Mouse (Mus musculus) hindbrain, embryonic 10.5 days (tissue): Measurements from ENCODE around the gene Ptprq. TPM values are rescaled to one million over a fixed set of nuclear protein-coding genes. Genes with fewer than 3 reads are reported as not detected.
A peak's percentile ranks its signal among the peaks of the same experiment; 100 is the strongest.

ENCODE experiments used
- DNase-seq: peaks from one replicate; pipeline ENCODE4 v3.0.0-alpha.2; 2017; ENCODE audit warnings: low spot score
- H3K27ac ChIP-seq: fragments of 300-500 bp; sonication (generic); 2 replicates; pipeline ENCODE4 v1.5.1; 2016; ENCODE audit warnings: mild to moderate bottlenecking, moderate library complexity
- H3K27me3 ChIP-seq: fragments of 300-500 bp; sonication (generic); 2 replicates; pipeline ENCODE4 v1.6.1; 2016; ENCODE audit warnings: mild to moderate bottlenecking; ENCODE audit not compliant: poor library complexity, insufficient read depth, severe bottlenecking
- H3K36me3 ChIP-seq: fragments of 300-500 bp; sonication (generic); 2 replicates; pipeline ENCODE4 v1.6.1; 2016; ENCODE audit warnings: mild to moderate bottlenecking, moderate library complexity
- H3K4me1 ChIP-seq: fragments of 300-500 bp; sonication (generic); replicated peaks from 2 replicates; pipeline ENCODE4 v1.6.1; 2016; ENCODE audit warnings: mild to moderate bottlenecking
- H3K4me3 ChIP-seq: fragments of 300-500 bp; sonication (generic); 2 replicates; pipeline ENCODE4 v1.5.1; 2016; ENCODE audit warnings: mild to moderate bottlenecking, moderate library complexity
- H3K9me3 ChIP-seq: fragments of 300-500 bp; sonication (generic); 2 replicates; pipeline ENCODE4 v1.6.1; 2016; ENCODE audit warnings: mild to moderate bottlenecking, moderate library complexity
- WGBS: fragments of 180-500 bp; shearing (Covaris S2); methylation state at CpG from one replicate; pipeline ENCODE4 v1.1.7; 2016; 5-methylcytosine and 5-hydroxymethylcytosine counted together
- polyA plus RNA-seq: library from polyadenylated mRNA; unstranded; fragments of >200 nt; fragmentation: Nextera tagmentation; extraction: Ambion mirVana; gene quantifications from 2 replicates; pipeline ENCODE4 v1.2.1, GENCODE M21; 2016

Gene Ptprq
- polyA plus RNA-seq, 1 experiment from 2014 or later = 0.07 TPM

DNA sequence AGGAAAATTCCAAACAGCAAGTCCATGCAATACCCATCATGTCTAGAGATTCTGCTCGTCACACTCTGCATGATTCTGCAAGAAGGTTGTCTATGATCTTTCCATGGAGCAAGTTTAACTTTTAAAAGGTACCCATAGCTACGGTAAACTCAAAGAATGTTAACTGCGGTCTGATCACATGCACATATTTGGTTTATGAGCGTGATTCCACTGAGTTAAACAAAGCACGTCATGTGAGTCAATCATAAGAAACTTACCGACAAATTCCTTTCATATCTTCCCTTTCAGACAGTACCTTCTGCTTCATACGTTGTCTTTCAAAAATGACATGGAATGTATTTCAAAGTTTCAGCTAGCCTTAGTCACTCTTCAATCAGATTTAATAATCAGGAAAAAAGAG, 217.7 kb downstream of the Ptprq start:
- Histone ChIP-seq H3K36me3 (no peaks in the 10 kb centered on the region), H3K4me3 (no peak overlapping the region), H3K27ac (no peak overlapping the region), H3K27me3 (no peaks in the 10 kb centered on the region), H3K4me1 (no peaks in the 10 kb centered on the region), H3K9me3 (no peaks in the 10 kb centered on the region)
- no peak for DNase-seq
- 94% methylated on average over 7 of the region's 7 CpGs for WGBS

- WGBS = 91% methylated on average over 7 of the region's 7 CpGs
- H3K36me3 ChIP-seq = no peaks in the 10 kb centered on the region
- DNase-seq = no peak
- no peaks in the 10 kb centered on the region for H3K4me1 ChIP-seq
- H3K27me3 ChIP-seq = no peaks in the 10 kb centered on the region
- H3K27ac ChIP-seq = no peak overlapping the region
- H3K9me3 ChIP-seq = no peaks in the 10 kb centered on the region
- no peak overlapping the region for H3K4me3 ChIP-seq
Measured at GRCm38 (mm10) chr10:107499656-107500055, 220.2 kb downstream of the Ptprq start.

DNA sequence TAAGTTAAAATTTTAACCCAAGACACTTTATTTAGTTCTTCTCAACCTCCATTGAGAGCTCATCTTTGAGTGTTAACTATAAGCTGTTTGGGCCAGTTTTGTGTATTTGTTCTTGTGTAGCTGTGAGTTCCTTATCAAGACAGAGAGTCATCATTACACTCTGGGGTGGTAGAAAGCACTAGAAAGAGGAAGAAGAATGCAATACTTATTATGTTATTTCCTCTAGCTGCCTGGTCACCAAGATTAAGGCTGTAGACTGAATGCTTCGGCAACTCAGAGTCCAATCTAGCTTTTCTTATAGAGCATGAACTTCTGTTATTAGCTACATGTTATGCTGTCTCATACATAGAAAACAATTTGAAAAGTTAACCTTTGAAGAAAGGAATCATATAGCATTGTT, 223.4 kb downstream of the Ptprq start:
- no peak overlapping the region for H3K4me3 ChIP-seq
- DNase-seq = no peak
- 0 out of 2 replicates have a peak, but pooled peaks cover 10% of the 10 kb centered on the region for H3K27me3 ChIP-seq
- peaks cover 11% of the 10 kb centered on the region; the same call in 1 of the 2 replicates for H3K4me1 ChIP-seq
- H3K9me3 ChIP-seq = no peaks in the 10 kb centered on the region
- no peak overlapping the region for H3K27ac ChIP-seq
- no peaks in the 10 kb centered on the region for H3K36me3 ChIP-seq
- 97% methylated on average over 1 of the region's 1 CpGs for WGBS

DNA sequence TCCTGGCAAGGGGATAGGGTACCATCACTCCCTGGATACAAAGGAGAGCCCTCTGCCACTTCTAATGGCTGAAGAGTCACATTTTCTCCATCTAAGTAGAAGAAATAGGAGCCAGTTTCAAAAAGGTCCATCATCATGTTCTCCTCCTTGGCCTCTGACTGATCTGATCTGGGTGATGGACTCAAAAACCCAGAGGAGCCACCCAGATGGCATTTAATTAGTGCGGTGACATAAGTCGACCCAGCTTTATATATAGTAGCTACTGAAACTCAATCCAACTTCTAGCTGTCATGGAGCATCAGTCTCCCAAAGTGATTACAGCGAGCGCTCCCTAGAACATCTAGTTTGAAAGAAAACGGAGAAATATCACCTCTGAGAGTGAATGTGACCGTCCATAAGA, 225.3 kb downstream of the Ptprq start, which contains the start of gene Myf6:
Gene Myf6 (minus strand): TSS at position 170 of the 400 bp plus-strand sequence.
- H3K27ac ChIP-seq = peak within 1 kb of the TSS; percentile 59; the same call in 1 of the 2 replicates
- H3K9me3 ChIP-seq = no peaks in the 10 kb centered on the region
- WGBS = 86% methylated on average over 6 of the region's 6 CpGs
- H3K36me3 ChIP-seq = no peaks in the 10 kb centered on the region
- peaks cover 11% of the 10 kb centered on the region; the same call in 1 of the 2 replicates for H3K4me1 ChIP-seq
- no peak for DNase-seq
- peak within 1 kb of the TSS; percentile 24; the same call in 1 of the 2 replicates for H3K4me3 ChIP-seq
- 0 out of 2 replicates have a peak, but pooled peaks cover 10% of the 10 kb centered on the region for H3K27me3 ChIP-seq

GRCm38 (mm10) chr10:107493580-107494474, 226.0 kb downstream of the Ptprq start:
- H3K4me3 ChIP-seq = peak overlapping the region; percentile 24; the same call in 1 of the 2 replicates
- 0 out of 2 replicates have a peak, but pooled peaks cover 10% of the 10 kb centered on the region for H3K27me3 ChIP-seq
- peak overlapping the region; percentile 59; the same call in 1 of the 2 replicates for H3K27ac ChIP-seq
- DNase-seq = no peak
- no peaks in the 10 kb centered on the region for H3K36me3 ChIP-seq
- WGBS = 44% methylated on average over 20 of the region's 20 CpGs
- H3K4me1 ChIP-seq = peaks cover 12% of the 10 kb centered on the region
- no peaks in the 10 kb centered on the region for H3K9me3 ChIP-seq

- Histone ChIP-seq H3K9me3 (no peaks in the 10 kb centered on the region), H3K4me3 (peak overlapping the region; percentile 24; the same call in 1 of the 2 replicates), H3K4me1 (peaks cover 19% of the 10 kb centered on the region), H3K36me3 (no peaks in the 10 kb centered on the region), H3K27me3 (0 out of 2 replicates have a peak, but pooled peaks cover 10% of the 10 kb centered on the region), H3K27ac (peak overlapping the region; percentile 59; the same call in 1 of the 2 replicates)
- WGBS = 47% methylated on average over 18 of the region's 18 CpGs
- DNase-seq = peak; percentile 30
Measured at GRCm38 (mm10) chr10:107492867-107493579, 226.8 kb downstream of the Ptprq start.

DNA sequence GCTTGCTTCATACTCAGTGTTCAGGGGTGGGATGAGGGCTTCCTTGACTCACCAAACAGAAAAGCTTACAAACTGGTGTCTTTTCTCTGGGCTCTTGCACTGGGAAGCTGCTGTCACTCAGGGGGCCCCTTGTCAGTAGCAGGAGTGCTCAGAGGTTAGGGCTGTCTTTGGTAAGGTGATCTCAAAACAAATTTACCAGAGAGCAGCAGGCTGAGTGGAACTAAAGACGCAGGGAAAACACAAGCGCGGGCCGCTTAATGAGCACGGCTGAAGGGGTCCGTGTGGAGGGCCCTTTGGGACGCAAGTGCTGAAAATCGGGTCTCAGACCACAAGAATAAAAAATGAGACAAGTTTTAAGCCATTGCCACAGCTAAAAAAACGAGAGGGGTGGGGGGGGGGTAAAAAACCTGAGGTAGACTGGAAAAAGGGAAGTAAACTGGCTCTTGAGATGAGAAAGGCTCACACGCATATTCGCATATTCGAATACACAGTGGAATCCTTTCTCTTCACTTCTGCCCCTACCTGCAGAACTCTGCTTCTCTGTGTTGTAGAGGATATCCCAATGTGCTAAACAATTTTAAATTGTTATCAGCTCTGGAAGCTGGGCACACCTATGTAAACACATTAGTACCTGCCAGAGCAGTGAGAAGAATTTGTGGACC, 231.1 kb downstream of the Ptprq start:
- 0 out of 2 replicates have a peak, but pooled peaks cover 5% of the 10 kb centered on the region for H3K27me3 ChIP-seq
- H3K4me3 ChIP-seq = 0 out of 2 replicates have a peak overlapping the region, but pooled peaks have one; percentile 16
- WGBS = 26% methylated on average over 12 of the region's 12 CpGs
- H3K27ac ChIP-seq = peak overlapping the region; percentile 23; the same call in 1 of the 2 replicates
- no peaks in the 10 kb centered on the region for H3K36me3 ChIP-seq
- H3K4me1 ChIP-seq = peaks cover 25% of the 10 kb centered on the region
- no peak for DNase-seq
- no peaks in the 10 kb centered on the region for H3K9me3 ChIP-seq

- no peaks in the 10 kb centered on the region for H3K36me3 ChIP-seq
- no peak for DNase-seq
- H3K27me3 ChIP-seq = 0 out of 2 replicates have a peak, but pooled peaks cover 4% of the 10 kb centered on the region
- WGBS = 70% methylated on average over 12 of the region's 12 CpGs
- peaks cover 18% of the 10 kb centered on the region for H3K4me1 ChIP-seq
- H3K9me3 ChIP-seq = no peaks in the 10 kb centered on the region
- no peak overlapping the region for H3K27ac ChIP-seq
- no peak overlapping the region for H3K4me3 ChIP-seq
Measured at GRCm38 (mm10) chr10:107486770-107487169, 233.1 kb downstream of the Ptprq start.

DNA sequence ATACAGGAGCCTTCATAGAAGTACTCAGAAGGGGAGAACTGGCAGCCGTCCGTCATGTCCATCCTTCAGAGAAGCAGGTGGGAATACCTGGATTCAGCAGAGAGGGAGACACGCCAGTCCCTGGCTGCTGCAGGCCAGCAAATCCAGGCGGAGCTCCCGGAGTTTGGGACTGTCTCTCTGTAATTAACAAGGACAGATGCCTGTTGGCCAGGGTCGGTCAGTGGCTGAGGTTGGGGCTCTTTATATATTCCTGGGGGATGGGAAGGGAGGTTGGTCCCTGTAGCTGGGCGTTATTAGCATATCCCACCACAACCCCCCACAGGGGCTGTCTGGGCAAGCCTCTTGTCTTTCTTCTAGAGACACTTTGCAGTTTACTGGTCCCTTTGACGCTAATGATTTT, 234.0 kb downstream of the Ptprq start, which contains the start of gene Myf5:
Gene Myf5 (minus strand): TSS at position 265 of the 400 bp plus-strand sequence.
- H3K9me3 ChIP-seq = no peaks in the 10 kb centered on the region
- 0 out of 2 replicates have a peak, but pooled peaks cover 4% of the 10 kb centered on the region for H3K27me3 ChIP-seq
- no peaks in the 10 kb centered on the region for H3K36me3 ChIP-seq
- no peak within 1 kb of the TSS for H3K27ac ChIP-seq
- H3K4me3 ChIP-seq = no peak within 1 kb of the TSS
- no peak for DNase-seq
- peaks cover 18% of the 10 kb centered on the region for H3K4me1 ChIP-seq
- 73% methylated on average over 8 of the region's 8 CpGs for WGBS

GRCm38 (mm10) chr10:107484050-107484449, 235.8 kb downstream of the Ptprq start:
- H3K9me3 ChIP-seq = no peaks in the 10 kb centered on the region
- WGBS = 58% methylated on average over 10 of the region's 10 CpGs
- 0 out of 2 replicates have a peak, but pooled peaks cover 4% of the 10 kb centered on the region for H3K27me3 ChIP-seq
- no peak overlapping the region for H3K27ac ChIP-seq
- H3K4me3 ChIP-seq = no peak overlapping the region
- peak; percentile 46 for DNase-seq
- H3K4me1 ChIP-seq = peaks cover 18% of the 10 kb centered on the region
- no peaks in the 10 kb centered on the region for H3K36me3 ChIP-seq

GRCm38 (mm10) chr10:107473497-107473896, 246.4 kb downstream of the Ptprq start:
- WGBS = 53% methylated on average over 2 of the region's 2 CpGs
- no peak overlapping the region for H3K27ac ChIP-seq
- H3K4me3 ChIP-seq = no peak overlapping the region
- no peaks in the 10 kb centered on the region for H3K9me3 ChIP-seq
- no peaks in the 10 kb centered on the region for H3K27me3 ChIP-seq
- no peaks in the 10 kb centered on the region for H3K36me3 ChIP-seq
- no peak for DNase-seq
- H3K4me1 ChIP-seq = no peaks in the 10 kb centered on the region

DNA sequence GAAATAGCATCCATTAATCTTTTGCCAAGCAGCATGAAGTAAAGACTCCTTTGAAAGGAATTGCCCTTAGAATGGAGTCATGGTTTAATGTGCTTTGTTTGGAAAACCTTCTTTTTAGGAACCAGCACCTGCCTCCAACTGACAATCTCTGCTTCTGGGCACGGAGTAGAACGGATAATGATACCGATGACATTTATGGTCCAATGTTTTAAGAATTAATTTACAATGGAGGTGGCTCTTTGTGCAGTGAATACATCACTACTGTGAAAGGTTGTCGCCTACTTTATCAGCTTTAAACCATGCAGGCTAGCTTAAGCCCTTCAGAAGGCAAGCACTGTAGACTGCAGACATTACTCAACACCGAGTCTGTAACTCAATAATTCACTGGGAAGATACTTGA, 248.1 kb downstream of the Ptprq start:
- DNase-seq = no peak
- Histone ChIP-seq H3K27ac (no peak overlapping the region), H3K4me3 (no peak overlapping the region), H3K27me3 (no peaks in the 10 kb centered on the region), H3K4me1 (no peaks in the 10 kb centered on the region), H3K9me3 (no peaks in the 10 kb centered on the region), H3K36me3 (no peaks in the 10 kb centered on the region)
- WGBS = 74% methylated on average over 5 of the region's 5 CpGs
